Mouse (Mus musculus) neural tube, embryonic 11.5 days (tissue): ENCODE data around the gene Kif3a. TPM values are rescaled to one million over a fixed set of nuclear protein-coding genes. Genes with fewer than 3 reads are reported as not detected.

ENCODE experiments used
- ATAC-seq: fragments of 200-750 bp; cut with Nextera tagmentation; 2 replicates; pipeline ENCODE4 v1.8.0; 2017; ENCODE audit warnings: moderate number of reproducible peaks, mild to moderate bottlenecking, moderate TSS enrichment, moderate library complexity; ENCODE audit not compliant: insufficient read depth, low FRiP score, low TSS enrichment
- DNase-seq: peaks from one replicate; pipeline ENCODE4 v3.0.0-alpha.2; 2015; ENCODE audit warnings: low spot score
- H3K27ac ChIP-seq: fragments of 300-500 bp; sonication (generic); 2 replicates; pipeline ENCODE4 v1.5.1; 2014; ENCODE audit warnings: low read depth, mild to moderate bottlenecking, low read length
- H3K27me3 ChIP-seq: fragments of 300-500 bp; sonication (generic); 2 replicates; pipeline ENCODE4 v1.6.1; 2014; ENCODE audit warnings: mild to moderate bottlenecking, low read length, mixed read lengths; ENCODE audit not compliant: control insufficient read depth, insufficient read depth
- H3K36me3 ChIP-seq: fragments of 300-500 bp; sonication (generic); 2 replicates; pipeline ENCODE4 v1.6.1; 2014; ENCODE audit warnings: mild to moderate bottlenecking, low read length, moderate library complexity, mixed read lengths; ENCODE audit not compliant: control insufficient read depth, insufficient read depth
- H3K4me1 ChIP-seq: fragments of 300-500 bp; sonication (generic); 2 replicates; pipeline ENCODE4 v1.6.1; 2014; ENCODE audit warnings: low read length, mixed read lengths; ENCODE audit not compliant: control insufficient read depth, insufficient read depth
- H3K4me2 ChIP-seq: fragments of 300-500 bp; sonication (generic); 2 replicates; pipeline ENCODE4 v1.6.1; 2014; ENCODE audit warnings: low read depth, mild to moderate bottlenecking, moderate library complexity
- H3K4me3 ChIP-seq: fragments of 300-500 bp; sonication (generic); 2 replicates; pipeline ENCODE4 v1.5.1; 2014; ENCODE audit warnings: low read depth, low read length
- H3K9ac ChIP-seq: fragments of 300-500 bp; sonication (generic); 2 replicates; pipeline ENCODE4 v1.6.1; 2014; ENCODE audit warnings: mild to moderate bottlenecking, low read length
- H3K9me3 ChIP-seq: fragments of 300-500 bp; sonication (generic); 2 replicates; pipeline ENCODE4 v1.6.1; 2016; ENCODE audit warnings: low read length; ENCODE audit not compliant: control insufficient read depth
- WGBS: fragments of 180-500 bp; shearing (Covaris S2); extraction: QIAGEN DNeasy Blood & Tissue Kit; methylation state at CpG from one replicate; pipeline ENCODE4 v1.1.7; 2014; 5-methylcytosine and 5-hydroxymethylcytosine counted together
- polyA plus RNA-seq: library from polyadenylated mRNA; unstranded; fragments of >200 nt; fragmentation: Nextera tagmentation; extraction: Ambion mirVana; gene quantifications from 2 replicates; pipeline ENCODE4 v1.2.1, GENCODE M21; 2014

Gene Kif3a
- polyA plus RNA-seq, 1 experiment from 2014 or later: 108 TPM

DNA sequence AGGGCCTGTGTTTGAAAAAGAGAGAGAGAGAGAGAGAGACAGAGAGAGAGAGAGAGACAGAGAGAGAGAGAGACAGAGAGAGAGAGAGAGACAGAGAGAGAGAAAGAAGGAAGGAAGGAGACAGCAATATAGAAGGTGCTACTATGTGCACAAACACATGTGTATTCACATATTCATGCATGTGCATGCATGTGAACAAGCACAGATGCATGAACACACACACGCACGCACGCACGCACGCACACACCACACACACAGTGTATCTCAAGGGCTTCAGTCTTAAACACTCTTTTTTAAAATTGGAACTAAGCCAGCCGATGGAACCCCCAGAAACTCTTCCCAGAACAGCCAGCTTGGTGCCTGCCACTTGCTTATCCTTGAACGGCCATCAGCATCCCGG is 48.4 kb downstream of the Kif3a start:
- 93% methylated on average over 8 of the region's 8 CpGs for WGBS

DNA sequence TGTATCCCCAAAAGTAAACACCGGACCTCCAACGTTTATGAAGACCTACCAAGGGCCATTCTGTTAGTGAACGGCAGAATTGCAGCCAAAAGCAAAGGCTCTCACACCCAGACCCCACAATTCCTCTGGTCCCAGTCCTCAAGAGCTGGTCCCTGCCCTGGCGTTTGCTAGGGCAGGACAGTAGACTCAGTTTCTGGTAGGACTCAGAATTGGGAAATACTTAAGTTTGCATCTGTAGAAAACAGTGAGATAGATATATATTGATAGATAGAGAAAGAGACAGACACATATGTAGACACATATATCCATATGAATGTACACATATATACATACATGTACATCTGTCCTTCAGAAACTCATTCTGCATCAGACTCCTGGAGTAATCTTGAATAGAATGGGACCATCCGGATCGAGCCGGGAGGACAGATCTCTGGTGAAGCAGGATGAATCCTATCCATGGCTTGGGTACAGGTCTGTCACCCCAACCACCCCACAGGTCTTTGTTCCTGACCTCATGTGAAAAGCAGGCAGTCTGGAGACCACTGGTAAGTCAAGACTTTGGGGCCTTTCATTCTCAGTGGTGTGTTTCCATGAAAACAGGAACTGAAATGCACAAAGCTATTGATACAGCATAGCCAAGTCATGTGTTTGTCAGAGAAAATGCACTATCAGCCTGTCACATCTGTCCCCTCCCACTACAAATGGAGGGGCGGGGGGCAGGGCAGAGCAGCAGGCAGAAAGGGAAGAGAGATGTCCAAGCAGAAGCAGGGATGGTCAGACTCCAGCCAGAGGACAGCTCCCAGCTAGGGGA is 49.8 kb downstream of the Kif3a start:
- Histone ChIP-seq H3K4me2 (no peak overlapping the region), H3K9me3 (no peaks in the 10 kb centered on the region), H3K9ac (no peak overlapping the region), H3K27ac (no peak overlapping the region), H3K36me3 (no peaks in the 10 kb centered on the region), H3K27me3 (no peaks in the 10 kb centered on the region), H3K4me1 (no peaks in the 10 kb centered on the region), H3K4me3 (no peak overlapping the region)
- ATAC-seq: no peak
- no peak for DNase-seq
- 81% methylated on average over 8 of the region's 8 CpGs for WGBS

More for the DNA sequence above, 48.4 kb downstream of the Kif3a start:
- Histone ChIP-seq H3K9me3 (no peaks in the 10 kb centered on the region), H3K27ac (no peak overlapping the region), H3K4me3 (no peak overlapping the region), H3K4me1 (no peaks in the 10 kb centered on the region), H3K36me3 (no peaks in the 10 kb centered on the region), H3K27me3 (no peaks in the 10 kb centered on the region), H3K9ac (no peak overlapping the region), H3K4me2 (no peak overlapping the region)
- ATAC-seq (no peak), DNase-seq (no peak)

GRCm38 (mm10) chr11:53617562-53618109 is 50.5 kb downstream of the Kif3a start:
- WGBS: 78% methylated on average over 4 of the region's 4 CpGs
- no peaks in the 10 kb centered on the region for H3K36me3 ChIP-seq
- ATAC-seq (no peak), DNase-seq (no peak)
- H3K27ac ChIP-seq: no peak overlapping the region
- no peaks in the 10 kb centered on the region for H3K27me3 ChIP-seq
- H3K4me1 ChIP-seq: no peaks in the 10 kb centered on the region
- no peak overlapping the region for H3K4me3 ChIP-seq
- H3K9ac ChIP-seq: no peak overlapping the region
- H3K9me3 ChIP-seq: no peaks in the 10 kb centered on the region
- no peak overlapping the region for H3K4me2 ChIP-seq

GRCm38 (mm10) chr11:53618619-53619198 is 51.5 kb downstream of the Kif3a start, which contains the start of gene Il4:
TSS of gene Il4 (minus strand) at chr11:53618669.
- H3K9ac ChIP-seq: no peak within 1 kb of the TSS
- H3K27ac ChIP-seq: no peak within 1 kb of the TSS
- ATAC-seq: no peak
- no peaks in the 10 kb centered on the region for H3K27me3 ChIP-seq
- no peak for DNase-seq
- H3K4me3 ChIP-seq: no peak within 1 kb of the TSS
- H3K9me3 ChIP-seq: no peaks in the 10 kb centered on the region
- no peaks in the 10 kb centered on the region for H3K4me1 ChIP-seq
- H3K4me2 ChIP-seq: no peak within 1 kb of the TSS
- WGBS: 83% methylated on average over 7 of the region's 7 CpGs
- no peaks in the 10 kb centered on the region for H3K36me3 ChIP-seq

GRCm38 (mm10) chr11:53619428-53619827 is 52.2 kb downstream of the Kif3a start:
- no peak overlapping the region for H3K9ac ChIP-seq
- H3K27ac ChIP-seq: no peak overlapping the region
- H3K4me3 ChIP-seq: no peak overlapping the region
- 69% methylated on average over 6 of the region's 6 CpGs for WGBS
- no peak overlapping the region for H3K4me2 ChIP-seq
- no peaks in the 10 kb centered on the region for H3K36me3 ChIP-seq
- ATAC-seq (no peak), DNase-seq (no peak)
- no peaks in the 10 kb centered on the region for H3K27me3 ChIP-seq
- H3K9me3 ChIP-seq: 0 out of 2 replicates have a peak, but pooled peaks cover 3% of the 10 kb centered on the region
- no peaks in the 10 kb centered on the region for H3K4me1 ChIP-seq

DNA sequence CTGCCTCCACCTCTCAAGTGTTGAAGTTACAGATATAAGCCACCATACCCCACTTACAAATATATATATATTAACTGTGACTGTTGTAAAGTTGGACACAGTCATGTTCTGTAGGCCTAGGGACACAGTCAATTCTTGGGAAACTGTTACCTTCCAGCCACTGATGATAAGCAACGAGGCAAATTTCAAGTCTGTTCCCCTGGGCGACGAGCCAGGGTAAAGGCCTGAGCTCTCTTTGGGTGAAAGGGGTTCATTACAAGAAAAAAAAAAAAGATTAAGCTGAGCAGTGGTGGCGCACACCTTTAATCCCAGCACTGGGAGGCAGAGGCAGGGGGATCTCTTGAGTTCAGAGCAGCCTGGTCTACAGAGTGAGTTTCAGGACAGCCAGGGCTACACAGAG is 52.9 kb downstream of the Kif3a start:
- Histone ChIP-seq H3K4me2 (no peak overlapping the region), H3K36me3 (no peaks in the 10 kb centered on the region), H3K9ac (no peak overlapping the region), H3K4me3 (no peak overlapping the region), H3K4me1 (no peaks in the 10 kb centered on the region), H3K27ac (no peak overlapping the region), H3K9me3 (0 out of 2 replicates have a peak, but pooled peaks cover 3% of the 10 kb centered on the region), H3K27me3 (no peaks in the 10 kb centered on the region)
- ATAC-seq: no peak
- no peak for DNase-seq
- WGBS: 90% methylated on average over 4 of the region's 4 CpGs

GRCm38 (mm10) chr11:53621582-53622439 is 54.6 kb downstream of the Kif3a start:
- Histone ChIP-seq H3K4me2 (no peak overlapping the region), H3K27ac (no peak overlapping the region), H3K4me1 (no peaks in the 10 kb centered on the region), H3K27me3 (no peaks in the 10 kb centered on the region), H3K4me3 (no peak overlapping the region), H3K36me3 (no peaks in the 10 kb centered on the region), H3K9ac (no peak overlapping the region), H3K9me3 (0 out of 2 replicates have a peak, but pooled peaks cover 3% of the 10 kb centered on the region)
- ATAC-seq (no peak), DNase-seq (no peak)
- 89% methylated on average over 11 of the region's 11 CpGs for WGBS

GRCm38 (mm10) chr11:53622440-53622806 is 55.2 kb downstream of the Kif3a start:
- Histone ChIP-seq H3K4me3 (no peak overlapping the region), H3K4me1 (no peaks in the 10 kb centered on the region), H3K27ac (no peak overlapping the region), H3K9me3 (0 out of 2 replicates have a peak, but pooled peaks cover 3% of the 10 kb centered on the region), H3K27me3 (no peaks in the 10 kb centered on the region), H3K9ac (no peak overlapping the region), H3K36me3 (no peaks in the 10 kb centered on the region), H3K4me2 (no peak overlapping the region)
- no peak for DNase-seq
- ATAC-seq: no peak
- 84% methylated on average over 6 of the region's 6 CpGs for WGBS
